Mouse (Mus musculus) C2C12 (cell line): ENCODE data around the gene Ppp2r5a.

Source experiments
- CEBPB ChIP-seq: IDR thresholded peaks from one replicate; pipeline ENCODE4 v1.6.1; 2011; ENCODE audit warnings: low read depth, mild to moderate bottlenecking, control low read depth, moderate library complexity
- CTCF ChIP-seq: IDR thresholded peaks from one replicate; pipeline ENCODE4 v1.5.1; 2011; ENCODE audit not compliant: control insufficient read depth, insufficient read depth, insufficient read length
- MAX ChIP-seq: IDR thresholded peaks from one replicate; pipeline ENCODE4 v1.6.1; 2011; ENCODE audit warnings: mild to moderate bottlenecking, control low read depth
- MYOG ChIP-seq: IDR thresholded peaks from one replicate; pipeline ENCODE4 v1.6.1; 2011; ENCODE audit not compliant: control insufficient read depth, insufficient read length; ENCODE audit errors: extremely low read depth
- USF1 ChIP-seq: IDR thresholded peaks from one replicate; pipeline ENCODE4 v1.6.1; 2011; ENCODE audit warnings: low read depth, mild to moderate bottlenecking, control low read depth, moderate library complexity

GRCm38 (mm10) chr1:191347602-191348001 lies 55.5 kb downstream of the Ppp2r5a start:
- no peak for TF ChIP-seq MYOG
- TF ChIP-seq CTCF = no peak
- TF ChIP-seq USF1 = no peak
- TF ChIP-seq MAX = no peak
- no peak for TF ChIP-seq CEBPB
